Comparison of ENCODE assay signal across 8 mouse cellular contexts in genomic region chr2:33218903-33219625, GRCm38 (mm10). TPM values are rescaled to one million over a fixed set of nuclear protein-coding genes. Genes with fewer than 3 reads are reported as not detected.
DNase-seq lines count a peak whose midpoint lies in the region; ATAC-seq lines count a peak whose summit lies in the region.

No protein-coding gene starts in this region.

- no peak overlapping the region for H3K27ac ChIP-seq in midbrain, embryonic 14.5 days (replicated peaks; ENCODE audit: low read depth, low read length)

- no peak overlapping the region for H3K4me2 ChIP-seq in midbrain, embryonic 14.5 days (ENCODE audit: low read length)

- 58% methylated on average over 11 of the region's 11 CpGs for WGBS in midbrain, embryonic 14.5 days

- H3K4me1 ChIP-seq in midbrain, embryonic 14.5 days (ENCODE audit: control insufficient read depth, insufficient read depth, low read length), result peaks cover 25% of the 10 kb centered on the region

- H3K4me3 ChIP-seq in midbrain, embryonic 14.5 days (replicated peaks; ENCODE audit: low read depth, low read length), result no peak overlapping the region

- intact Hi-C loops in left cerebral cortex, postnatal 25 days (cut with DNase I), result loop anchor here (5.0 kb wide), 2 partner anchors 48 to 128 kb away; no protein-coding TSS in a partner anchor
- intact Hi-C loops in heart, postnatal 14 days (cut with DNase I), result loop anchor here (2.0 to 5.0 kb wide), 2 partner anchors 130 to 183 kb away; no protein-coding TSS in a partner anchor

- peak; percentile 47 for DNase-seq in adrenal gland, postnatal 10 days
- no peak for DNase-seq in adrenal gland, postnatal 25 days
- DNase-seq in left cerebral cortex, postnatal 25 days (ENCODE audit: low spot score in 2 of 2), result peak; percentile 59
- DNase-seq in left cerebral cortex, adult 11 months (ENCODE audit: low spot score), result no peak
- DNase-seq in adrenal gland, postnatal 14 days, result peak; percentile 43
- peak; percentile 57 to 61 for DNase-seq in heart, postnatal 14 days
- DNase-seq in midbrain, embryonic 14.5 days, result peak; percentile 67
- no peak for DNase-seq in frontal cortex, postnatal 14 days (ENCODE audit: low spot score in 2 of 2)

- H3K9me3 ChIP-seq in midbrain, embryonic 14.5 days (ENCODE audit: control insufficient read depth, low read length), result no peaks in the 10 kb centered on the region

- no peak for ATAC-seq in midbrain, embryonic 14.5 days (ENCODE audit: low FRiP score, low TSS enrichment)

- H3K27me3 ChIP-seq in midbrain, embryonic 14.5 days (ENCODE audit: control insufficient read depth, insufficient read depth, low read length), result no peaks in the 10 kb centered on the region

- H3K36me3 ChIP-seq in midbrain, embryonic 14.5 days (ENCODE audit: control insufficient read depth, insufficient read depth, low read length), result no peaks in the 10 kb centered on the region

- no peak overlapping the region for H3K9ac ChIP-seq in midbrain, embryonic 14.5 days (replicated peaks; ENCODE audit: low read length)

RNA-seq across cellular contexts. Expression of gene Angptl2, which starts 3.2 kb away (rescaled TPM):
- 10 to 100 TPM; 51.9 to 66.1 TPM for total RNA-seq in adrenal gland, postnatal 10 days (2021)
- total RNA-seq in adrenal gland, postnatal 25 days (2021), result 21.2 and 23.6 TPM in 2 replicates
- 1 to 10 TPM; 2.2 to 2.3 TPM for total RNA-seq in left cerebral cortex, postnatal 25 days (2021)
- 35.6 and 36.8 TPM in 2 replicates for total RNA-seq in adrenal gland, postnatal 14 days (2021)
- 10 to 100 TPM; 83.2 to 85.0 TPM for total RNA-seq in heart, postnatal 14 days (2021)
- 2.1 and 10.1 TPM in 2 replicates for polyA plus RNA-seq in midbrain, embryonic 14.5 days (2014; fragmentation: Nextera tagmentation; extraction: Ambion mirVana)

Comparison
In these comparisons a context has a peak if more than half of its experiments do, and no peak if none do; other contexts are left out.
1. DNase-seq: peak in adrenal gland, postnatal 10 days (single experiment), left cerebral cortex, postnatal 25 days (2 of 2), adrenal gland, postnatal 14 days (single experiment), heart, postnatal 14 days (2 of 2) and midbrain, embryonic 14.5 days (single experiment); none in adrenal gland, postnatal 25 days (single experiment), left cerebral cortex, adult 11 months (single experiment) and frontal cortex, postnatal 14 days (0 of 2).